Mouse (Mus musculus) T-helper 17 cell (primary cell): ENCODE measurements around the gene Gdpd5.

Experiments used
- in situ Hi-C, 2 experiments: fragments of 300-600 bp; cut with MboI, MseI; formaldehyde crosslinking; loops; 1 replicate in 1 of 2; 2 replicates in 1 of 2; pipeline ENCODE4 v1.15.1; 2025; ENCODE audit warnings: high pct_unique_total_duplicates in 2 of 2

Gdpd5 gene

DNA sequence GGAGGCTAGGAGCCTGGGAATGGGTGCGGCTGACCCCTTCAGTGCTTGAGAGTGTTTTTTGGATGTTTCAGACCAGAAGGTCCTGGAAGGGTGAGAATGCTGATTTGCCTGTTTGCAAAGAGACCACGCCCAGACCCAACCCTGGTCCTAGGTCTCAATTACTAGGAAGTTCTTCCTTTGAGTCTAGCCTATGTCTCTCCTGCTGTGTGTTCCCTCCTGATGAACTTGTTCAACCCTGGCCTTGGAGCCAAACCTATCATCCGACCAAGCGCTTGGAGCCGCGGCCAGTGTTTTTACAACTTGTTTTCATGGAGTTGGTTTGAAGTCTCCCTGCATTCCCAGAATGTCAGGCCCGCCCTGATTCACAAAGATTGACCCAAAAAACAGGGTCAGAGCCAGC, 22.0 kb downstream of the Gdpd5 start:
- in situ Hi-C loops: loop anchor here in 1 of 2 experiments (10.0 kb wide), 1 partner anchor 412 kb away; no protein-coding TSS in a partner anchor

DNA sequence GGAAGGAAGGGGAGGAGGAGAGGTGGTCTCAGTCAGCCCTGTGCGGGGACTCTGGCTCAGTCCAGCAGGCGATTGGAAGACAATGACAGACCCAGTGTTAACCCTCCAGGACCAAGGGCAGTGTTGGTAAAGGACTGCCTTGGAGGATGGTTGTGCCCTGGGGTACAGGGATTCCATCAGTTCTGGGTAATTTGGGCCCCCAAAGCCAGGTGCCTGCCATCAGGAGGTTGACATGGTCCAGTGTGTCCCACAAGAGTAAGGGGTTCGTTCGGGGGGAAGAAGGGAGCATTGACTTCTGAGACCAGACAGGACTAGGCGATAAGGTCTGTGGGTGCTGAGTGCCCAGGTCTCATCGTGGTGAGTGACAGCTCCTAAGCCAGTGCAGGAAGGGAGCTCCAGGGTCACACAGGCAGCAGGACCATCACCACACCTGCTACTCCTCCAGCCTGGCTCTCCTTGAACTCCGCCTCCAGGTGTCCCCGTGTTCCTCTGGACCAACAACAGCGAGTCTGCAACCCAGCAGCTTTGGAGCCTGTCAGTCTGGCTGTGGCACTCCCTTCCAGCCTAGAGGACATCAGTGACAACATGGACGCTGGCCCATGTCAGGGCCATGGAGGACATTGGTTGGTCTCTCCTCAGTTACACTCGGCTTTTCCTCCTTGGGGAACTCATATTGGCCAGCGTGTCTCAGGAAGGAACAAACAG, 23.0 kb downstream of the Gdpd5 start:
- in situ Hi-C loops: loop anchor here in 1 of 2 experiments (10.0 kb wide), 1 partner anchor 411 kb away; no protein-coding TSS in a partner anchor

DNA sequence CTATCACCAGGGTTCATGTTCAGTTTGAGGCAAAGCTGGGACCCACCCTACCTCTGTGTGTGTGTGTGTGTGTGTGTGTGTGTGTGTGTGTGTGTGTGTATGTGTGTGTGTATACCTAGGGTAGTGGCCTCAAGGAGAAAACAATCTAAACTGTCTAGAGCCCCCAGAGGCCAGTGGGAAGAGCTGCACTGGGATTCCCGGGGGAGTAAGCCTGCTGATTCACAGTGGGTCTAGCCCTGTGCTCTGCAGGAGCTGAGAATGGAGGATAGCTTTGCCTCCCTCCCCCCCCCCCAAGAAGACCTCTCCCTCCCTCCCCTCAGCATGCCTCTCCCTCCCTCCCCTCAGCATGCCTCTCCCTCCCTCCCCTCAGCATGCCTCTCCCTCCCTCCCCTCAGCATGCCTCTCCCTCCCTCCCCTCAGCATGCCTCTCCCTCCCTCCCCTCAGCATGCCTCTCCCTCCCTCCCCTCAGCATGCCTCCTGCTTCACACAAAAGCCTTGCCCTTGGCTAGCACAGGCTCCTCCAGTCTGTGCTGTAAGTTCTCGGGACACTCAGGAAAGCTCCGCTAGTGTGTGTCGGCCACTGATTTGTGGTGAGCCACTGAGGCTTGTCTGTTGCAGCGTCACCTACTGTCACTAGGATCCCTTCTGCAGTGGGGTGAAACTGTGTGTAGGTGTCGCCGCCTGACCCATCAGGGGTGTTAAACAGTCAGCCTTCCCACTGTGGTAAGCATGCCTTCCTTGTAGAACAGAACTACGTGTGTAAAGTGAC, 24.4 kb downstream of the Gdpd5 start:
- in situ Hi-C loops: loop anchor here in 1 of 2 experiments (10.0 kb wide), 1 partner anchor 409 kb away; no protein-coding TSS in a partner anchor

DNA sequence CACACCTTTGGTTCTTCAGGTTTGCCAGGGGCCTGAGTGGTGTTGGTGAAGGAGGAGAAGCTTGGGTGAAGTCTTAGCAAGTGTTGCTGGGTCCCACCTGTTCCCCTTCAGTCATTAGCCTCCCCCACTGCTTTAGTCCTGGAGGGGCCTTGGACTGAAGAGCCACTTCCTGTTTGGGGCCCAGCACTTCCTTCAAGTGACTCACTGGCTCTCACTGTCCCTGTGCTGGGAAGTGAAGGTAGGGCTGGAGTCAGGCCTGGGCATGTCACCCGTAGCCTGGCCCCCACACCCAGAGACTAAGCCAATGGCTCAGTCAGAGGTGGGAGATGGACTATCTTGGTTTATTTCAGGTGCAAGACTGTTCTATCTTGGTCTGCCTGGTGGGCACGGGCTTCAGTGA, 26.4 kb downstream of the Gdpd5 start:
- in situ Hi-C loops: loop anchor here in 1 of 2 experiments (10.0 kb wide), 1 partner anchor 407 kb away; no protein-coding TSS in a partner anchor

DNA sequence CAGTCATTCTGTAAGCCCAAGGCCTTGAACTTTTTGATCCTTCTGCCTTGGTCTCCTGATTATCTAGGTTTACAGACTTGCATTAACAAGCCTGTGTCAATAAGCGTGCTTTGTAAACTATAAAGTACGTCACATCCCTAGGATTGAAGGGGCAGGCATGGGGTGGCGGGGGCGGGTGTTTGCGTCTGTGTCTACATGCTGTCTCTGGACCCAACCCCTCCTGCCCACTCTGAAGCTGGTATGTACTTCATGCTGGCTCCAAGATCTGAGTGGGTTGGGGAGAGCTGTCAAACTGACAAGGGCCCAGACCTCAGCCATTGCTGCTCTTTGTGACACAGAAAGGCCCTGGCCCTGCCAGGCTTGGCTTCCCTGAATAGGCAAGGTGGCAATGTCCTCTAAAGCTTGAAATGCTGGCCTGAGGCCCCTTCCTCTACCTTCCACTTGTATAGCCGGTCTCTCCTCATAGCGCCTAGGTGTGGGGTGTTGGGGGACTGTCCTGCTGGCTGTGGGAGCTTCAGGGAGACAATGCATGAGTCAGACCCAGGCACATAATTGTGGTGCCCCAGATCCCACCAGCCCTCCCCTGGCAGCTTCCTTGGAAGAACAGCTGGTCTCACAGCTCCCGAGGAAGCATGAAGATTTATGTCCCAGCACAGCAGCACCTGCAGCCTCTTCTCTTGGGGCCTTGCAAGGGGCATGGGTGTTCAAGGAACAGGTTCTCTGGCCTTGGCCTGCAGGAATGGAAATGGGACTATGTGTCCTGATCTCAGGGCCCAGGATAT, 28.4 kb downstream of the Gdpd5 start:
- in situ Hi-C loops: loop anchor here in 1 of 2 experiments (10.0 kb wide), 2 partner anchors 405 to 1475 kb away; no protein-coding TSS in a partner anchor

DNA sequence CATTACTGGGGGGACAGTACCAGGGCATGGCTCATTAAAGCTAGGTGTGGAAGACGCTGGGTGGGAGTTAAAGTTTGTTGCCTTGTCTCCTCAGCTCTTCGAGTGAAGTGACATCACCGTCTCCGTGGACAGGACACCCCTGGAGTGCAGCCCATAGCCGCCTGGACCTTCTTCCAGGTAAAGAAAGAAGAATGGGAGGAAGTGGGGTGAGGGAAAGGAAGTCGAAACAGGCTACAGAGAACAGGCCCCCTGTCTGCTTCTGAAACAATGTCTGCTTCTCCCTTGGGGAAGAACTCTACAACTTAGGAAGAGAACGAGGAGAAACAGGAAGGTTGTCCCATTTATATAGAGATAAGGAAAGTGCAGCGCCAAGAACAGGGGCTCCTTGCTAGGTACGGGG, 29.1 kb downstream of the Gdpd5 start:
- in situ Hi-C loops: loop anchor here in 1 of 2 experiments (10.0 kb wide), 1 partner anchor 1476 kb away; no protein-coding TSS in a partner anchor

DNA sequence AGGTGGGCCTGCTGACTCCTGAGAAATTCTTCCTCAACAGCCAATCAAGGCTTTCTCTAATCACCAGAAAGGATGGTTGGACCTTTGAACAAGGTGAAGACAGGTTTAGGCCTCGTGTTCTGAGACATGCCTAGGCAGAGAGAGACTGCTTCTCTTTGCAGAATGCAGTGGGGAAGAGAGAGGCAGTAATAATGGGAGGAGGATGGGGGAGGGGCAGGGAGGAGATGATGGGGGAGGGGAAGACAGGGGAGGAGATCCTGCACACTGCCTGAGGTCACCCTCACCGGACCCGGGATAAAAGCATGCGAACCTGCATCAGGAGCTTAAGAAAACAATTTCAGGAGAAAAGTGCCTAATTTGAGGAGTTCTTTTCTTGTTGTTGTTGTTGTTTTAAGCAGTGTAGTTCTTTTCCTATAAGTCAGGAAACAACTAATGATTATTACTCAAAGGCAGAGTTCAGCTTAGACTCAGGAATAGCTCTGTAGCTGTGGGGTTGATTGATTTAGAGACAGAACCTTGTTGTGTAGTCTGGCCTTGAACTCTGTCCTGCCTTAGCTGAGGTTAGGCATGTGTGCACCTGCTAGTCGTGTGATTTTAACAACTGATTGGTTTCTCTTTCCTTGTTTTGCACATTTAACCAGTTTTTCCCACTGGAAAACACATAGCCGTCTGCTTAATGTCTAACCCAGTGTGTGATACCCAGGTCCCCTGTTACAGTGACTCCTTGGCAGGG, 30.0 kb downstream of the Gdpd5 start:
- in situ Hi-C loops: loop anchor here in 1 of 2 experiments (10.0 kb wide), 1 partner anchor 1476 kb away; no protein-coding TSS in a partner anchor

DNA sequence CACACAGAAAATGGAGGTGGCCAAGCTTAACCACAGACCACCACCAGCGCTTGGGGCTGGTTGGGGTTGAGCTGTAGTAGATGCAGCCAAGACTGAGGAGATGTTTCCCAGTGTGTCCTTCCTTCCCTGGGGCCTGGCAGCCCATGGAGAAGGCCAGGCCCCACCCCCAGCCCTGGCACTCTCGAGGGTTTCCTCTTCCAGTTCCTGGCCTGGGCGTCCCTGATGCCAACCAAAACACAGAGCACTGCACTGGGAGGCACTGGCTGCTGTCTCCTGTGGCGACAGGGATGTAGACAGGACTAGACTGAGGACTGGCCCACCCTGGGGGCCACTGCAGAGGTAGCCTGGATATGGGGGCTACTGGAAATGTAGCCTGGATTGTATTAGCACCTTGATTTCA, 33.8 kb downstream of the Gdpd5 start:
- in situ Hi-C loops: loop anchor here in 1 of 2 experiments (10.0 kb wide), 1 partner anchor 1480 kb away; no protein-coding TSS in a partner anchor

DNA sequence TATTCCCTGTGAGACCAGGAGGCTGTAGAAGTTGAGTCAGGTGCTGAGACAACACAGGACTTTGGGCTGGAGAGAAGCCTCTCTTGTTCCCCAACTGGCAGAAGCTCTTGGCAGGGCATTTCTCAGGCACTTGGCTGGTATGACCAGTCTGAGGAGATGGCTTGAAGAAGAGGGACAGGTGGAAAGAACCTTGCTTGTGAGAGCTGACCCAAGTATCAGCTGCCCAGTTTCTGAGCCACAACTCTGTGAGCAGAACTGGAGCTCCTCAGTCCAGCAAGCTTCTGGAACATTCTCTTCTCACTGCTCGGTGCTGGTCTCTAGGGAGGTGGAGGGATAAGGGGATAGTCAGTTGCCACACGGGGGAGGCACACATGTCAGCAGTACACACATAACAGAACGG, 38.1 kb downstream of the Gdpd5 start:
- in situ Hi-C loops: loop anchor here in 1 of 2 experiments (10.0 kb wide), 1 partner anchor 1485 kb away; no protein-coding TSS in a partner anchor

DNA sequence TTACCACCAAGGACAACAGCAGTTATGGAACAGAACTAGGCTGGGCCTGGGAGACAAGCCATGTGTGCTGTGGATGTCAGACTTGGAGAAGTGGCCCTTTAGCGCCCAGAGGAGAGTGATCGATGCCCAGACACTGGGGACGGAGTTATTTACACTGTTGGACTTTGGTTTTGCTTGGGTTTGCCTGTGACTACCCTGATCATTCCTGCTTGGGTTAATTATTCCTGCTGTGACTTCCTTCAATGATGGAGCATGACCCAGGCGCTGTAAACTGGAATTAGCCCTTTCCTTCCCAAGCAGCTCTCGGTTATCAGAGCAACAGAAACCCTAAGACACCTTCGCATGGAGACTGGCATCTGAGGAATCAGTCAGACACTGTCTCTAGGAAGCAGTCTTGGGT, 39.8 kb downstream of the Gdpd5 start:
- in situ Hi-C loops: no loop called here

DNA sequence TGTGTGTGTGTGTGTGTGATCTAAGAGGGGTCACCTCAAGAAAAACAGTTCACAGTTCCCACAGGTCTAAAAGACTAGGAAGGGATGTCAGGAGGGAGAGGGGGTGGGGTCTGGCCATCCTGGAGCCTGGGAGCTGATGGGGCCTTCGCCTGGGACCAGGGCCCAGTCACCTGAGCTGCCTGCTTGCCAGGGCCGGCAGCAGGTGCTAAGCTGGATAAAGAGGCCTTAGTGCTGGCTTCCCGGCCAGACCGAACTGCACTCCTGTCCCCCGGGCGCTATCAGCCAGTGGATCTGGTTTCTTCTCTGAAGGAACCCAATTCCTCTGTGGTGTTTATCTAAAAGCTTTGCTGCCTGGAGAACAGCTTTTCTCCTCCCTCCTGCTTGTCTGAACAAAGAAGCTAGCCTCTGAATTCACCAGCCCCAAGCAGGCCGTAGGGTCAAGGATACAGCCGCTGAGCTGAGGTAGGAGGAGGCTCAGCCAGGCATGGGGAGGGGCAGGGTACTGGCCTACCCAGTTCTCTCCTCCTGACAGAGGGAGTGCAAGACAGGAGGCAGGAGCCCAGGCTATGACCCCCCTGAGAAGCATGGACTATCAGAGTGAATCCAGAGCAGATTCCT, 43.4 kb downstream of the Gdpd5 start:
- in situ Hi-C loops: no loop called here

DNA sequence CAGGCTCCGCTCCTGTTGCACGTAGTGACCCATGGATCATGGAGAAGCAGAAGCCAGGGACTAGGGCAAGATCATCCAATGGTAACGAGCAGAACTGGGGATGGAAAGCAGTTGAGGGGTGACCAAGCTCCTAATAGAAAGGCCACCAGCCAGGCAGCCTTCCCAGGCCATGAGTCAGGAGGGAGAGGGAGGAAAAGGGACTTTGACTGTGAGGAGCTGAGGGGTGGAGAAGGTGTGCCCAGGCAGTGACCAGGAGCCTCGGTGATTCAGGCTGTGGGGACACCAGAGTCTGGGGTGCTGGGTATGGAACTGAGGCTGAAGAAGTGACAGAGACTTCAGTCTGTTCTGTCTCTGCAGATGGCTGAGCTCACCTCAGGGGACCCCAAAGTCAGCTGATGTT, 44.5 kb downstream of the Gdpd5 start:
- in situ Hi-C loops: no loop called here

DNA sequence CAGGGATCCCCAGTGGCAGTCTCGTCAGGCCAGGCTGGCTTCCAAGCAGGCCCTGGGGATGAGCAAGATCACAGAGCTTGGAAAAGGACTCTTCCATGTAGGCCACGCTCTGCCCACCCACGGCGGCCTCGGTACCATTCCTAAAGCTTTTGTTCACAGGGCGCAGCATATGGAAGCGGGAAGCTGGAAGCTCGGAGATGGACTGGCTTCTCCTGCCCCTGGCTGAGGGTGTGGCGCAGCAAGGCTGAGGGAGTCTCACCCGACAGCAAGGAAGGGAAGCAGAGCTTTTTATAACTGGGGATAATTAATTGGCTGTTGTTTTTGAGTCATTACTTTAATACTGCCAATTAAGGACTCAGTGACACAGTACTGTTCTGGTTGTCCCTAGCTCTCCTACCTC, 45.8 kb downstream of the Gdpd5 start:
- in situ Hi-C loops: no loop called here

DNA sequence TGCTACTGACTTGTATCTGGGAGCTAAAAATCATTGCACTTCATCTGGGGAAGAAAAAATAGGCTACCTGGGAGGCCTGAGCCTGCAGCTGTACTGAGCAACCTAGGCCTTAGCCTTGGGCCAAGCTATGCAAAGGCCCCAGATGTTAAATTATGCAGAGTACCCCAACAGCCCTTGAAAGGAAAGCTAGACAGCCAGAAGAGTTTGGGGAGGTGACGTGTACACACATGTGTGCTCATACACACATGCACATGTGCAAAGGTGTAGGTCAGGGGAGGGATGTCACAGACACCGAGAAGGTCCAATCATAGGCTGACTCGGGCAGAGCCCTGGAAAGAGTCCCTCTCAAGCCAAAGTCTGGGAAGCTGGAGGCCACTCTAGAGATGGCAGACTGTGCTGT, 46.8 kb downstream of the Gdpd5 start:
- in situ Hi-C loops: no loop called here

DNA sequence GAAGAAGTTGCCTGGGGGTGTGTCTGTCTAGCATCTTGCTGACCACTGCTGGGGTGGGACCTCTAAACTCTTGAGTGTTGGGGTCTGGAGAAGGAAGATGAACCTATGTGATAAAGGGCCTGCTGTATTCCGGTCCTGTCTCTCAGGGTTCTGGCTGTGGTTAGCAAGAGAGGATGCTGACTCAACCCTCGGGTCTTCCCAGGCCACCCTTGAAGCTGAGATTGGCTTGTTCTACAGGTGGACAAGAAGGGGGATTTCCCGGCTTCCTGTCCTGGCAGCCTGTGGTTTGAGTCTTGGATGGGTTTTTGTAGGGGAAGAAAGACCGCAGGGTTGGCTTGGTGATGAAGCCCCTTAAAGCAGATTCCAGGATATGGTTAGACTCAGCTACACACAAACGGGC, 47.6 kb downstream of the Gdpd5 start:
- in situ Hi-C loops: no loop called here

DNA sequence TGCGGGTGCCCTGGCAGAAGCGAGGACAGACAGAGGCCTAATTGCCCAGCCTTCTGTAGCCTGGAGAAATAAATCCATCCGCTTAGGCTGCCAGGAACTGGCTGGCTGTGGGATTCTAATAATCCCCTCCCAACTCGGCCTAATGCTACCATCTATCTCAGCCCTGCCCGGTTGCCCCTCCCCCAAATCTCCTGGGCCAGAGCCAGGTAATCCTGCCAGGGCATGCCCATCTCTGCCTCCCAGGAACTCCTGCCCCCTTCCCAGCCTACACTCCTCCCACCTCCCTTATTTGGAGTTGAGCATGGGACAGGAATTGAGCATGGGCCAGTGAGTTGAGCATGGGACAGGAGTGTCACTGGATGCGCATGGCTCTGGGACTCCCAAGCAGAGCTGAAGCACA, 48.6 kb downstream of the Gdpd5 start:
- in situ Hi-C loops: no loop called here

DNA sequence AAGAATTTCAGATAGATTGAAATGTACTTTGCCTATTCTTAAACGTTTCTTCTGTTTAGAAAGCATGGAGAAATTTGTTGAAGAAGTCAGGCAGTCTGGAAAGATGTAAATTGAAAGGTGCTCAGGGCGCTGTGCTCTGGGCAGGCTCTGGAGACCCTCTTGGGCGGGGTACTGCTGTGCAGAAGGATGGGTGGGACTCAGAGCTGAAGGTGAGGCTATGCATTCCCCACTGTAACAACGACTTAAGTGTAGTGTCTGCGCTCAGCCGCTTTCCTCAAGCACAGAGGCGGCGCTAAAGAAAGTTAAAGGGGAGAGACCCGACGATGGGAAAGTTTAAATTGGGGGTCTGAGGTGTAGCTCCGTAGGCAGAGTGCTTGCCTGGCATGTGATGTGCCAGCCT, 49.0 kb downstream of the Gdpd5 start:
- in situ Hi-C loops: no loop called here

DNA sequence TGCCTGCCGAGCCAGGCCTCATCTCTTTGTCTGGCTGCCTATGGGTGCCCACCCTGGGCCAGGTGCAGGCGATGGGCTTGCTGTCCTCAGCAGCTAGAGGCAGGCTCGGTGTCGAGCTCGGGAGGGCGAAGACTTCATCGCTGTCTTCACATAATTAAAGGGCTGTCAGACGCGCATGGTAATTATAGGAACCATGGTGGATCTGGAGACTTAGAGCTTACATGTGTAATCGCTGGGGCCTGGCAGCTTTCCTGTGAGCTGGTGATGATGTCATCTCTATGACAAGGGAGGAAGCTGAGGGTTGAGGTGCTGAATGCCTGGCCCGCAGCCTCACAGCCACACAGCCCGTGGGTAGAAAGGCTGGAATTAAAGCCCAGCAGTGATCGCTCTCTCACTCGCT, 51.0 kb downstream of the Gdpd5 start:
- in situ Hi-C loops: no loop called here

DNA sequence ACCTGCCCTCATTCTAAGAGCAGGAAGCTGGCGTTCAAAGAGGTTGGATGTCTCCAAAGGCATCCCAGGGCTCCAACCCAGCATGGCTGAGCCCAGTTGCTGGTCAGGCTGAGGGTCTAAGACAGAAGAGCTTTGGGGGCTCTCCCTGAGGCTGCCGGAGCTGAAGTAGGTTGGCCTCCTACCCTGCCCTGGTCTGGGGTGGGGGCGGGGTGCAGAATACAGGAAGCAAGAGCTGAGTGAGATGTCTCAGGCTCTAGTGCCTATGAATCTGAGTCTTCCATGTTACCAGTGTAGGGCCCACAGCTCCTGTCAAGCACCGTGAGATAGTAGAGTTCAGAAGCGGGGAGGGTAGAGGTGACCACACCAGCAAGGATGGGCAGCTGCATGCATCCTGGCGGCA, 51.6 kb downstream of the Gdpd5 start:
- in situ Hi-C loops: no loop called here

DNA sequence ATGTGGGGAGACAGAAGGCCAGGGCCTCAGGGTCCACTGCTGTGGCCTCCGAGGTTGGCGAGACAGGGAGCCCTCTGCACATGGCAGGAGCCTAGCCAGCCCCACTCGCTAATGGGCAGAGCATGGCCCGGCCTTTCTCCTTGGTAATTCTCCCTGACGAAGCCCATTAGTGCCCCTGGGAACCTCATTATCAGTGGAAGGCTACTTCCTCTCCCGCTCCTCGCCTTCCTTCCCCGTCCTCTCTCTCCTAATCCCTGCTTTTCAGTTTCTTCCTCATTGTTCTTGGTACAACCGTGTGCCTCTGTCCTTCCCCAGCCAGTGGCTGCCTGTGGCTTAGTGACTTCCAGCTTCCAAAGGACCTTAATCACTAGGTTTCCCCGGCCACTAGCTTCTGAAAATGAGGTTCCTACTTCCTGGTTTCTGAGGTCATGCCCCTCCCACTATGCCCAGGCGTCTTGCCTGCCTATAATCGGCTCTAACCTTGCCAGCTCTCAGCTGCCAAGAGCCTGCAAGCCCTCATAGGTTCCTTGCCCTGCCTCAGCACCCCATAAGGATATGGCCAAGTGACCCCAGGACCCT, 53.5 kb downstream of the Gdpd5 start:
- in situ Hi-C loops: no loop called here
